Mouse (Mus musculus) gastrocnemius, postnatal 36 days (tissue): ENCODE results near the gene Galnt15. TPM values are rescaled to one million over a fixed set of nuclear protein-coding genes. Genes with fewer than 3 reads are reported as not detected.

Experiments used
- DNase-seq, 2 experiments: peaks; one replicate each; pipeline ENCODE4 v3.0.0; 2022
- intact Hi-C: fragments of 180-260 bp; cut with DNase I; formaldehyde crosslinking; loops from one replicate; pipeline ENCODE4 v1.15.1; 2025
- total RNA-seq, 2 experiments: library from RNA; stranded (reverse); gene quantifications; 2 replicates each; pipeline ENCODE4 v1.2.3; 2021

Gene Galnt15
- total RNA-seq, 2 experiments from 2014 or later: 5.2 to 6.2 TPM

DNA sequence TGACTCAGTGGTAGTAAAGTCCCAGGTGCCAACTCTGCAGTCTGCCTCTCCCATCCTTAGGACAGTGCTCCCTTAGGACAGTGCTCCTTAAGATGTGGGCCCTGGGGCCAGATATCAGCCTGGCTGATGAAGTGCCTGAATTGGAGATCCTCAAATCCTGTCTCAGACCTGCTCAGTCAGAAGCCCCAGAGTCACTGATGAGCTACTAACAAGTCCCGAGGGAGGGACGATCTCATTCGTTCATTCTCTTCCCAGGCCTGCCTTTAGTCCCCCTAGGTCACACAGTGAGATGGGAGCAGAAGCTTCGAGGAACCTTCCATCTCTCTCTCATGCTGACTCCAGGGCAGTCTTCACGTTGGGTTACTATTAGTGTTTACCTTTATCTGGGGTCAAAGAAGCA is 1.3 kb downstream of the Galnt15 start:
- DNase-seq: no peak
- intact Hi-C loops: loop anchor here (5.0 kb wide), 1 partner anchor 228 kb away; no protein-coding TSS in a partner anchor

DNA sequence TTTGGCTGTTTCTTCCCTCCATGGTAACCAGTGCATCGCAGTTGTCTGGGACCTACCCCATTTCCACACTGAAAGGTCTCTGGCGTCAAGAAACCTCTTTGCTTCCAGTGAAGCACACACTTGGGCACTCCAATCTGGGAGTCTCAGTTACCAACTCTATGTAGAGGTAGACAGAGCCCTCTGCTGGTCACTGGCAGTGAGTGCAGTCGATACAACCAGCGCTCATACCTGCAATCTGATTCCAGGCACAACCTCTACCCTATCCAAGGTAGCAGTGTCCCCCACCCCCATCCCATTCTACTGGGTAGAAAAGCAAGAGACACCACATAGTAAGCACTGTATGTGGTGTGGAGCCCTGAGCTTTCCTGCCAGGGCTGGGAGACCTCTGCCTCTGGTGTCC is 3.7 kb downstream of the Galnt15 start:
- intact Hi-C loops: loop anchor here (1.0 to 5.0 kb wide), 3 partner anchors 44 to 230 kb away; no protein-coding TSS in a partner anchor
- DNase-seq: peak in 1 of 2 experiments; percentile 61

DNA sequence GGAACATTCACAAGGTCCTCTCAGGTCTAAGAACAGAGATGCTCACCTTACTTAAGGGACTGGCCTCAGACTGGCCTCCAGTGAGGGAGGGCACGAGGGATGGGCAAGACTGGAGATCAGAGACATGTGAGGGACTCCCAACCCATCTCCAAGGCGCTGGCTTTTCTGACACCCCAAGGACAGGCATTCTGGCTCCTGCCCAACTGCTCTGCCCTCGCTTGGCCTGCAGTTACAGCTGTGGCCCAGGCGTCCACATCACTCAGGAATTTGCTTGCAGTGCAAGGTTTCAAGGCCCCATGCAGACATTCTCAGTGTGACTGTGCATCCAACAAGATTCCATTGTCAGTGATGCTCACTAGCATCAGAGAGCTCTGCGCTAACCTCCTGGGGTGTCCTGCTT is 7.7 kb downstream of the Galnt15 start:
- intact Hi-C loops: no loop called here
- DNase-seq: no peak

DNA sequence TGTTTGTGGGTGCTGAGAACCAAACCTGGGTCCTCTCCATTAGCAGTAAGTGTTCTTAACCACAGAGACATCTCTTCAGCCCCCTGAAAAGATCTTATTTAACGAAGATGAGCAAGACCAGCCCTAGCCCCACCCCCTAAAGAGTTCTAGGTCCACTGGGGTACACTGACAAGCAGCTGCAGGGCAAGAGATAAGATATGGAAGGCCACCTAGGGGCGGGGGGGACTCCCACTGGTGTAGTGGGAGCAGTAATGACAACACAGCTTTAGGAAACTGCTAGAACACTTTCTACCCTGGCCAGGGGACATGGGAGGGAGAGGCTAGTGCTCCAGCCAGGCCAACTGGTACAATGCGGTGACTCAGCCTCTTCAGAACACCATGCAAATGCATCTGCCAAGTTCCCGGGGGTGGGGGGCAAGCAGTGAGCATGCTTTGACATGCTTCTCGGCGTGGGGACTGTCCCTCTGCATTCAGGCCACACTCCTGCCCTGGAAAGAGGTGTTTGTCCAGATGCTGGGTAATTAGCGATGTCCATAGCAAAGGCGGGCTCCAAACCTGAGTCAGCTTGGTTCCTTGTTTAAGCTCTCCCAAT is 9.0 kb downstream of the Galnt15 start:
- intact Hi-C loops: no loop called here
- DNase-seq: no peak

DNA sequence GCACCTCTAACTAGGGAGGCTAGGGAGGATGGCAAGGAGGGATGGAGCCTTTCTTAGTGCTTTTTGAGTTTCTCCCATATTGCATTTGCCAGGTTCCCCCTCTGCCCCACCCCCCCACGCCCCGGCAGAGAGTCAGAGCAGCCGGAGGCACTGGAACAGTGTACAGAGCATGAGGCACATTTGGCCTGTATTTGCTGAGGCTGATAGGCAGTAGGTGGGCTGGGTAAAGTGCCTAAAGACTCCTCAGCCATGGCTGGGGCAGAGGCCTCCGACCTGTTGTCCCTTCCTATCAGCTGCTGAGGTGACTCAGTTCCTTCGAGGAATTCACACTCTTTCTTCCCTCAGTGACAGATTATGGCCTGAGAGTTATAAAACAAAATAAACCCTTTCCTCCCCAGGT is 13.3 kb downstream of the Galnt15 start:
- intact Hi-C loops: no loop called here
- no peak for DNase-seq

DNA sequence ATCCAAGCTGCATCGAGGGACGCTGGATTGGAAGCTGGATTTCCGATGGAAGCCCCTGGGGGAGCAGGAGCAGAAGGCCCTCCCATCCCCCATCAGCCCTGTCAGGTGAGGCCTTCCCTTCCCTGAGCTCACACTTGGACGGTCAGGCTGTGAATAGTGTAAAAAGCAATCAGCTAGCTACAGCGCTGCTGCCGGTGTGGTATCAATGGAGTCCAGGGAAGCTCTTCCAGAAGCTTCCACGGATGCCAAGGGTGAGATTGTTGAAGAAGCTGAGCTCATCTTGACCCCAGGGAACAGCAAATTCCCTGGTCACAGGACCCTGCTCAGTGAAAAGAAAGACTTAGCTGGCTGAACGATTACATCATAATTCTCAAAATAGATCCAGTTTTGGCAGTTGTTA is 17.6 kb downstream of the Galnt15 start:
- intact Hi-C loops: no loop called here
- no peak for DNase-seq

DNA sequence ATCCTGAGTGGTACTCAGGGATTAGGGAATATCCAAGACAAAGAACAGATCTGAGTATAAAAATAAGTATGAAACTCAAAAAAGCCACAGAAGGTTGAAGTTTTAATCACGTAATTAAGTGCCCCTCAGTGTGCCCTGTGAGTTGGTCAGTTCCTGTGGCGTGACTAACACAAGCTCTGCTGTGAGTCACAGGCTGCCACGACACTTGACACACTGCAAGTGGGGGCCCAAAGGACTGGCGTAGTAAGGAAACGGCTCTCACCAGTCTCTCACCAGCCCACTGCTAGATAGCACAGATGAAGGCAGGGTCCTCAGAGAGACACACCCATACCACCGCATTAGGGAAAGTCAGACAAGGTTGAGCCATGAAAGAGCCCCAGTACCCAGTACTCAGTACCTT is 21.4 kb downstream of the Galnt15 start:
- intact Hi-C loops: no loop called here
- DNase-seq: no peak

DNA sequence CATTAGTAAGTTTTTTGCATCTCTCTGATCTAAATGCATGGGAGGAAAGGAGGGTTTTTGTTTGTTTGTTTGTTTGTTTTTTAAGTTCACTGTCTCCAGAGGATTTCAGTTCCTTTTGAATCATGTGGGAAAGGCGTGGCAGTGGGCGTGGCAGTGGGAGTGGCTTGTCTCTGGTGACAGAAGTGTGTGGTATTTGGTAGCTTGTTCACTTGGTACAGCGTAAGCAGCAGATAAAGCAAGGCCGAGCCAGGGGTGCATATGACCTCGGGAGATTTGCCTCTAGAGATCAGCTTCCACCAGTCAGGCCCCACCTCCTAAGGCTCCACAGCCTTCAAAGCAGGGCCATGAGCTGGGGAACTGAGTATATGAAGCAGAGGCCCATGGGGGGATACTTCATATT is 25.1 kb downstream of the Galnt15 start:
- intact Hi-C loops: no loop called here
- DNase-seq: no peak

DNA sequence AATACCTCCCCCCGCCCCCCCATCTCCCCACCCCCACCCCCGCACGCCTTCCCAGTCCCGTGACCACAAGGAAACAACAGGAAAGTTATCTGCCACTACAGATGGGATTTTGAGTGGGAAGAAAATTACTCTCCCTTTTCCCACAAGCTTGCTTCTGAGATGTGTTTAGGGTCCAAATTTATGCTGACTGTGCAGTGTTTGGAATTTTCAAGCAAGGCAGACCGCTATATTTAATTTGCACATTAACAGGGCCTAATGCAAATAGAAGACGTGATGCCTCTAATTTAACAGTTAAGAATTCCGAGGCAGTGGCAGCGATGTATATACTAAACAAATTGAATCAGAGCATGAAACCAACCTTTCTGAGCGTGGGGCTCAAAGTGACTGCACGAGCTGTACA is 26.0 kb downstream of the Galnt15 start:
- intact Hi-C loops: no loop called here

DNA sequence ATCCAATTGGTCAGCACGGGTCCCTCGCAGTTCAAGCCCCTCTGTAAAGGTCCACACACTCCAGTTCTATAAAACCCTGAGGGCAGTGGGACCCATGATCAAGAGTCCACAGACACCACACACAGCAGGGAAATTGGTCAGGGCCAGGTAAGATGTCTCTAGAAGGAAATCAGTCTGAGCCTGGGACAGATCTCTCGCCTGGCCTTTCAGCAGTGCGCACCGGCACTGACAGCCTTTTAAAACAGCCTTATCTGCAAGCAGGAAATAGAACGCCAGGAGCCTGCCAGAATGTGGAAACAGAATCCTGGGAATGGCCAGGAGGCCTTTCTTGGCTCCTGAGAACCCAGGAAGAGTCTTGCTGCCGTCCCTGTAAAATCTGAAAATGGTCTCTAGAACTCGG is 27.0 kb downstream of the Galnt15 start:
- DNase-seq: no peak
- intact Hi-C loops: no loop called here

More for the DNA sequence above, 26.0 kb downstream of the Galnt15 start:
- no peak for DNase-seq

DNA sequence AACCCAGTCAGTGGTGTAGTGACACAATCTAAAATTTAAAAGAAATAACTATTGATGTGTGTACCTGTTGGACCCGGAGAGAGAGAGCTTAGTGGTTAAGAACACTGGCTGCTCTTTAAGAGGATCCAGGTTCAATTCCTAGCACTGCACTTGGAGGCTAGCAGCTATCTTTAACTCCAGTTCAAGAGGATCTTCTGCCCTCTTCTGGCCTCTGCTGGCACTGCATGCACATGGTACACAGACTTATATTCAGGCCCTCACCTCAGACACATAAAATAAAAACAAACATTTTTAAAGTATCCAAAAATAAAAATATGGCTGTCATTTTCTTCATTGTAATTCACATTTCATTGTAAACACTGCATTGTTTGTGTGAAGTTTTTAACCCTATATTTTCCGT is 27.9 kb downstream of the Galnt15 start:
- no peak for DNase-seq
- intact Hi-C loops: no loop called here

DNA sequence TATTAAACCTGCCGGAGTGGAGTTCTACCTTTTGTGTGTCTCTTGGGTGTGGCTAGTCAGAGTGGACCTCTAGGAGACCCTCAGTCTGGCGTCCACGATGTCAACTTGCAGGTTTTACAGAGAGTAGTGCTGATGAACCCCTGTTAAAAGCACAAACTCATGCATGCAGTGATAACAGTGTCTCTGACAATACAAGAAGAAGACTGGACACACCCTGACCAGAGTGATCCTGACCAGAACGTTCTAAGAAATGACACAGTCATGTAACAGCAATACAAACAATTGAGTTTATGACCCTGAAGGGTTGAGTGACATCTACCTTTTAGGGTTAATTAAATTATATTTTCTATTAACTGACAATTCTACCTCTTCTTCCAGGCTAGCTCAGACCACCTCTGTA is 28.9 kb downstream of the Galnt15 start:
- intact Hi-C loops: no loop called here

DNA sequence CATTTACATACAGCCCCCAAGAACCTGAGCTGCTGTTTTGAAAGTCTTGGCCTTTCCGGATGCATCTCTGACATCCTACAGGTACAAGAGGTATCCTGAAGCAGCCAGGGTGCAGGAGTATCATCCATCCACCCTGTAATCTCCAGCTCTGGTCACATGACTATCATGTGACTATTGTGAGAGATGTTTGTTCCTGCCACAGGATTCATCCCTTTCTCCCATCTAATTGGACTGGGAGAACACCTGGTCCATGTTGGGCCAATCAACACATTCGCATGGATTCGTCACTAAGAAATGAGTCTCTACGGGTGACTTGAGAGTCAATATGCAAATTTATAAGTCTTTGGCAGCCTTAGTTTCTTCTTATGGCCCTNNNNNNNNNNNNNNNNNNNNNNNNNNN is 32.6 kb downstream of the Galnt15 start:
- intact Hi-C loops: no loop called here
- DNase-seq: no peak

More for the DNA sequence above, 28.9 kb downstream of the Galnt15 start:
- DNase-seq: no peak

DNA sequence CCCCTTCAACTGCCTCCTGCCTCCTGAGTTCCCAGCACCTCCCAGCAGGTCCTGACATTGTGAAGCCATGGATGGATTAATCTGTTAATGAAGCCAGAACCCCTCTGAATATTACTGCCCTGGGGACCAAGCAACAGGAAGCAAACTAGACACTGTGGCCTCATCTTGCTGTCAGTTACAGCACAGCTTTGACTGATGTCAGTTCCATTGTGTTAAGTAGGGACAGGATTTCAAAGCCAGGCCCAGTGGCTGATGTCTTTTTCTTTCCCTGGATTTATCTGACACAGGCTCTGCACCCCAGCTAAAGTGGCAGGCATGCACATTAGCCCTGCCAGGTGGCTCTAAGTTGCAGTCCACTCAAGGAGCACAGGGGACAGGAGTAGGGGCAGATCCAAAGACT is 44.0 kb downstream of the Galnt15 start:
- intact Hi-C loops: no loop called here
- DNase-seq: no peak

DNA sequence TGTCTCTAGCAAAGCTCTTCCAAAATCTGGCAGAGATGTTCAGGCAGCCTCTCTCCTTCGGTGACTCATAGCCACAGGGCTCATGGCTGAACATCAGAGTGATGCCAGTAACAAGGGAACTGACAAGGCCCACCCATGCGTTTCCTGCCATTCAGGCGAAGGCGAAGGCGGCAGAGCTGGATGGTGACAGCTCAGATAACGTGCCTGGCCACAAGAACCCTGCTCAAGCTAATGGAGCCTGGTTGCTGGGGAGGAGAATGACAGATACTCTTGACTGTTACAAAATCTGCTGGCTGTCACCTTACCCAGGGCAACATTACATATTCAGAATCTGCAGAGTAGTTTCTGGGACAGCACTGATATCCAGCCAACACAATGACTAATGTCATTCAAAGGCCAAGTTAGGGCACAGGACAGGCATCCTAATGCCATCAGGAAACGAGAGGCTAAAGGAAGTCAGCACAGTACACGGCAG is 44.5 kb downstream of the Galnt15 start:
- intact Hi-C loops: no loop called here
- peak; percentile 24 to 32 for DNase-seq

DNA sequence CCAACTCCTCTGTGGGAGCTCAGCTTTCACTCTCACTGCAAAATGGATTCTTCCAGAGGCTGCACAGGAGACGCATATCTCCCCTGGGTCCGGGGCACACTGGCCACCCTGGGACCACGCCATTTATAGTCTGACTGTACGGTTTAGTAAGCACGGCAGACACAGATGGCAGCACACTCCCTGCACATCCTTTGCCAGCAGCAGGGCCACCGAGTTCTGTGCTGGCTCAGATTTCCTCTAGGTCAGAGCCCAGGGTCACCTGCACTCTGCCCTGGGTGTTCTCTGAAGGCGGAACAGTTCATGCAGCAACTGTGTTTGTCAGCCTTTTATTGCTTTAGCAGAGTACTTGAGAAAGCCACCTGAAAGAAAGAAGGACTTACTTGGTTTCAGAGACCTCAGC is 45.1 kb downstream of the Galnt15 start:
- no peak for DNase-seq
- intact Hi-C loops: no loop called here

DNA sequence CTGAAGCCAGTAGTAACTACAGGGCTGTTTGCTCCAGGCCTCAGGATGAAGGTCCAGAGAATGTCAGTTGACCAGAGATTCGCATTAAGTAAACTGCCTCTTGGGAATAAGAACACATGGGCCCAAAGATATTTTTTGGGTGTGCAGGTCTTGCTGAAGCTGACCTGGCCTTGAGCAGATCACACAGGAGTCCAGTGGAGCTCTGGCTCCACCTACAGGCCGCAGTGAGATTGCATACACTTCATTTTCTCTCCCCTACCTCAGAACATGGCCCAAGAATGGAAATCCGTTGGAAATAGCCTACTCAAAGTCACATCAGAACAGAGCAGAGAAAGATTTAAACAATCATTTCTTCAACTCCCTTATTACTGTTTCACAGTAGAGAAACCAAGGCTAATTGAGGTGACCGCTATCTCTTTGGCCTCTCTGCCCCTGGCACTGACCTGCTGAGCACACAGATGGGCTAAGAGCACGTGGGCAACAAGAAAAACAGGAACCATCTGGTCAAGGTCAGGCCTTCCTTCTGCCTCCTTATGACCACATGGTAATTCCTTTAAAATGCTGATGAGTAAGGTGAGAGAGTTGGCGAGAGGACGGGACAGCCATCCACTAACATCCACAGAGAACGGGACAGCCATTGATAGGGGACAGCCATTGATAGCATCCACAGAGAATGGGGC is 48.2 kb downstream of the Galnt15 start:
- DNase-seq: peak; percentile 54 to 69
- intact Hi-C loops: loop anchor here (2.0 to 5.0 kb wide), 4 partner anchors 44 to 420 kb away; no protein-coding TSS in a partner anchor

DNA sequence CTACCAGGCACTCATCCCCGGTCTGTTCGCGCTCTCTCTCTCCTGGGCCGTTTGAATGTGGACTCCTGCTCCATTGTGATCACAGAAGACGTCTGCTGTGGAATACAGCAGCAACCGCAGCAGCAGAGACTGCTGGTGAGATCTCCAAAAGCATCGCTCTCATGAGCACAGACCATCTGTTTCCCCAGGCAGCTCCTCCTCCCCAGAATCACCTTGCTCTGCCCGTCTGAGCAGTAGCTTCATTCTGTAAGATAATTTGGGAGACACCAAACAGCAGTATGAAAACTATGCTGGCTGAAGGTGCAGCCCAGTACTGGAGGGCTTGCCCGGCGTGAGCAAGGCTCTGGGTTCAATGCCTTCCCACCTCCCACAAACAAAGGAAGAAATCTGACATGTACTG is 52.2 kb downstream of the Galnt15 start:
- intact Hi-C loops: no loop called here
- no peak for DNase-seq

DNA sequence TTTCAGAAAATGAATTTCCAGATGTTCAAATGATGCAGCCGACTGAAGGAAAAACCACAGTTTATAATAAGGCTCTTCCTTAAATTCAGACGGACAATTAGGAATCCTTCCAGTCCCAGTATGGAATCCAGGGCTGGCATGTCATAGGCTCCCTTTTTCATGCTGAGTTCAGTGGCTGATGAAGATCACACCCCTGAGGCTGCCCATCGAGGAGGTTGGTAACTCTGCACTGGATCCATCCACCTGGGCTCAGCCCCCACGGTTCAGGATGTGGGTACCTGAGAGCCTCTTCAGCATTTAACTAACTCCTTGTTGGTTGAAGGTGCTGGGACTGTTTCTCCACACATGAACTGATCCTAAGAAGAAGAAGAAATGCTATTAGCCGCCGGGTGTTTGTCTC is 54.1 kb downstream of the Galnt15 start:
- DNase-seq: no peak
- intact Hi-C loops: no loop called here

DNA sequence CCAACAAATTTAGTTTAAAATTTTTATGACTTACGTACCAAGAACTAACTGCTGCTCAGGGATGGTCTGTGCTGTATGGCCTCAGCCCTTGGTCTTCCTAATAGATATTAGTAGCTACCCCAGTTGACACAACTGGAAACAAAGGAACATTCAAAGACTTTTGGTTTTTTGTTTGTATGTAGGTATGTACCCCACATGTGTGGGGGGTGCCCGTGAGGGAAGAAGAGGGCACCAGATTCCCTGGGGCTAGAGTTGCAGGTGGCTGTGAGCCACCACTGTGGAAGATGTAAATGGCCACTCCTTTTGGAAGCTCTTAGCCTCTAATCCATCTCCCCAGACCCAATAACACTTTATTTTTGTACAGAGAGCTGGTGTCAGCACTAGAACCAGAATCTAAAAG is 54.7 kb downstream of the Galnt15 start:
- intact Hi-C loops: no loop called here
- DNase-seq: no peak

DNA sequence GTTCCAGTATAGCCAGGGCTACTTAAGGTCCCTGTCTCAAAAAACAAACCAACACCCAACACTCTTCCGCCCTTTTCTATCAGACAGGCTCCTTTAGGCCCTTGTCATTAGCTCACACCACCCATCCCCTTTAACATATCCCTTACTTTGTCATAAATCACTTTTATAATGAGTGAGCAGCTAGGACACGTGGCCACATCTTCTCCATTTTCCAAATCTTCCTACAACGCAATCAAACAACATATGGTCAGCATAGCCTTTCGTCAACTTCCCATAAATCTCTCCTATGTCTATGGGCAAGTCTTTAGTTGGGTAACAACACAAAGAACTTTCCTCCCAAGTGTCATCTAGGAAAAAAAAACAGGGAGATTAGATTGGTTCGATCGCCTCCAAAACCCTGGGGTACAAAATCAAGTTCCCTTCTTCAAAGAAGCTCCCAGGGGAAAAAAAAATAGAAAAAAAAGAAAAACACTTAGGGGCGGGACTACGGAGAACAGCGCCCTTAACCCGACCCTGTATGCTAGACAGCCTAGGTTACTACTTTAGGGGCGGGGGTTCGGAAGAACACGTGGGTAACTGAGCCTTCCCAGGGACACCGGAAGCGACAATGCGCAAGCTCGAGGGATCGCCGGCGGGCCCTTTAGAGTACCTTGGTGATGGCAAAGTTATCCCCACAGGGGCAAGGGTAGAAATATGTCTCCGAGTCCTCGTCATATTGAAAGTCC is 56.1 kb downstream of the Galnt15 start, which contains the start of gene Oxnad1:
TSS of gene Oxnad1 (plus strand) at position 614 of the 725 bp plus-strand sequence.
- DNase-seq: no peak
- intact Hi-C loops: no loop called here
